Mouse (Mus musculus): Measurements from ENCODE around the gene Crygn.

GRCm38 (mm10) chr5:24730986-24731385 is 26.8 kb downstream of the Crygn start:
- TF ChIP-seq POLR2A (IDR thresholded peaks at IDR 0.05; ENCODE audit: insufficient read depth, low read depth, low read length) (no peak), CTCF (IDR thresholded peaks at IDR 0.05) (no peak)

All from heart, adult 2 months (tissue).